Mouse (Mus musculus) stomach, embryonic 16.5 days (tissue): Measurements from ENCODE around the gene Mybpc2. TPM values are rescaled to one million over a fixed set of nuclear protein-coding genes. Genes with fewer than 3 reads are reported as not detected.

Experiments used
- ATAC-seq: fragments of 200-750 bp; cut with Nextera tagmentation; 2 replicates; pipeline ENCODE4 v1.8.0; 2017; ENCODE audit warnings: moderate number of reproducible peaks, moderate TSS enrichment; ENCODE audit not compliant: insufficient read depth, low FRiP score
- H3K27ac ChIP-seq: fragments of 300-500 bp; sonication (generic); 2 replicates; pipeline ENCODE4 v1.5.1; 2014; ENCODE audit warnings: low read length
- H3K27me3 ChIP-seq: fragments of 300-500 bp; sonication (generic); 2 replicates; pipeline ENCODE4 v1.6.1; 2014; ENCODE audit warnings: low read length, control low read depth, mixed read lengths; ENCODE audit not compliant: control insufficient read depth, insufficient read depth
- H3K36me3 ChIP-seq: fragments of 300-500 bp; sonication (generic); 2 replicates; pipeline ENCODE4 v1.6.1; 2014; ENCODE audit warnings: low read length; ENCODE audit not compliant: control insufficient read depth, insufficient read depth
- H3K4me1 ChIP-seq: fragments of 300-500 bp; sonication (generic); 2 replicates; pipeline ENCODE4 v1.6.1; 2014; ENCODE audit warnings: low read length, control low read depth, mixed read lengths; ENCODE audit not compliant: control insufficient read depth, insufficient read depth
- H3K4me2 ChIP-seq: fragments of 300-500 bp; sonication (generic); 2 replicates; pipeline ENCODE4 v1.6.1; 2014; ENCODE audit warnings: low read depth, low read length, mixed read lengths
- H3K4me3 ChIP-seq: fragments of 300-500 bp; sonication (generic); replicated peaks from 2 replicates; pipeline ENCODE4 v1.5.1; 2014; ENCODE audit warnings: mild to moderate bottlenecking, low read length
- H3K9ac ChIP-seq: fragments of 300-500 bp; sonication (generic); 2 replicates; pipeline ENCODE4 v1.6.1; 2014; ENCODE audit warnings: low read length
- H3K9me3 ChIP-seq: fragments of 300-500 bp; sonication (generic); replicated peaks from 2 replicates; pipeline ENCODE4 v1.6.1; 2016; ENCODE audit warnings: low read length, control low read depth; ENCODE audit not compliant: control insufficient read depth
- WGBS: fragments of 180-500 bp; shearing (Covaris S2); extraction: QIAGEN DNeasy Blood & Tissue Kit; methylation state at CpG from one replicate; pipeline ENCODE4 v1.1.7; 2014; 5-methylcytosine and 5-hydroxymethylcytosine counted together
- polyA plus RNA-seq: library from polyadenylated mRNA; unstranded; fragments of >200 nt; fragmentation: Nextera tagmentation; extraction: Ambion mirVana; gene quantifications from 2 replicates; pipeline ENCODE4 v1.2.1, GENCODE M21; 2015

The Mybpc2 gene
- polyA plus RNA-seq, 1 experiment from 2014 or later, result 1.8 TPM

- 91% methylated on average over 13 of the region's 13 CpGs for WGBS
- Histone ChIP-seq H3K4me3 (no peak overlapping the region), H3K27me3 (no peaks in the 10 kb centered on the region), H3K4me2 (no peak overlapping the region), H3K9me3 (no peaks in the 10 kb centered on the region), H3K4me1 (no peaks in the 10 kb centered on the region), H3K9ac (no peak overlapping the region), H3K36me3 (peaks cover 39% of the 10 kb centered on the region), H3K27ac (no peak overlapping the region)
- no peak for ATAC-seq
Measured at GRCm38 (mm10) chr7:44537496-44537895, 13.0 kb upstream of the Mybpc2 start.

- H3K36me3 ChIP-seq, result peaks cover 39% of the 10 kb centered on the region
- 78% methylated on average over 7 of the region's 7 CpGs for WGBS
- H3K27me3 ChIP-seq, result no peaks in the 10 kb centered on the region
Measured at GRCm38 (mm10) chr7:44537009-44537408, 12.6 kb upstream of the Mybpc2 start.

GRCm38 (mm10) chr7:44536590-44536968 is 12.1 kb upstream of the Mybpc2 start:
- no peak overlapping the region for H3K27ac ChIP-seq
- no peaks in the 10 kb centered on the region for H3K27me3 ChIP-seq
- peaks cover 39% of the 10 kb centered on the region for H3K36me3 ChIP-seq
- H3K4me1 ChIP-seq, result no peaks in the 10 kb centered on the region
- 79% methylated on average over 6 of the region's 6 CpGs for WGBS
- no peaks in the 10 kb centered on the region for H3K9me3 ChIP-seq
- ATAC-seq, result no peak
- H3K9ac ChIP-seq, result no peak overlapping the region
- H3K4me2 ChIP-seq, result no peak overlapping the region
- no peak overlapping the region for H3K4me3 ChIP-seq

More at GRCm38 (mm10) chr7:44537009-44537408, 12.6 kb upstream of the Mybpc2 start:
- H3K4me2 ChIP-seq, result no peak overlapping the region
- no peak overlapping the region for H3K27ac ChIP-seq
- H3K4me3 ChIP-seq, result no peak overlapping the region
- no peak overlapping the region for H3K9ac ChIP-seq
- no peaks in the 10 kb centered on the region for H3K9me3 ChIP-seq
- H3K4me1 ChIP-seq, result no peaks in the 10 kb centered on the region
- no peak for ATAC-seq

- ATAC-seq, result no peak
- Histone ChIP-seq H3K4me1 (no peaks in the 10 kb centered on the region), H3K27ac (no peak overlapping the region), H3K9me3 (no peaks in the 10 kb centered on the region), H3K4me3 (no peak overlapping the region), H3K27me3 (no peaks in the 10 kb centered on the region), H3K9ac (no peak overlapping the region), H3K4me2 (no peak overlapping the region), H3K36me3 (peaks cover 32% of the 10 kb centered on the region)
- 91% methylated on average over 27 of the region's 27 CpGs for WGBS
Measured at GRCm38 (mm10) chr7:44535657-44536589, 11.5 kb upstream of the Mybpc2 start.

- peaks cover 28% of the 10 kb centered on the region for H3K36me3 ChIP-seq
Measured at GRCm38 (mm10) chr7:44534656-44535441, 10.4 kb upstream of the Mybpc2 start.

GRCm38 (mm10) chr7:44534242-44534641 is 9.8 kb upstream of the Mybpc2 start:
- ATAC-seq, result no peak
- no peaks in the 10 kb centered on the region for H3K9me3 ChIP-seq
- no peaks in the 10 kb centered on the region for H3K27me3 ChIP-seq
- no peaks in the 10 kb centered on the region for H3K4me1 ChIP-seq
- no peak overlapping the region for H3K9ac ChIP-seq
- no peak overlapping the region for H3K4me3 ChIP-seq
- WGBS, result 84% methylated on average over 13 of the region's 13 CpGs
- no peak overlapping the region for H3K27ac ChIP-seq
- H3K4me2 ChIP-seq, result no peak overlapping the region
- H3K36me3 ChIP-seq, result peaks cover 28% of the 10 kb centered on the region

More at GRCm38 (mm10) chr7:44534656-44535441, 10.4 kb upstream of the Mybpc2 start:
- Histone ChIP-seq H3K27me3 (no peaks in the 10 kb centered on the region), H3K4me2 (no peak overlapping the region), H3K4me3 (no peak overlapping the region), H3K27ac (no peak overlapping the region), H3K4me1 (no peaks in the 10 kb centered on the region), H3K9ac (no peak overlapping the region), H3K9me3 (no peaks in the 10 kb centered on the region)
- WGBS, result 85% methylated on average over 19 of the region's 19 CpGs
- no peak for ATAC-seq

GRCm38 (mm10) chr7:44533746-44534045 is 9.2 kb upstream of the Mybpc2 start:
- Histone ChIP-seq H3K4me3 (no peak overlapping the region), H3K4me1 (no peaks in the 10 kb centered on the region), H3K27ac (no peak overlapping the region), H3K36me3 (peaks cover 26% of the 10 kb centered on the region), H3K9me3 (no peaks in the 10 kb centered on the region), H3K27me3 (no peaks in the 10 kb centered on the region), H3K4me2 (no peak overlapping the region), H3K9ac (no peak overlapping the region)
- 80% methylated on average over 12 of the region's 12 CpGs for WGBS
- no peak for ATAC-seq

GRCm38 (mm10) chr7:44532918-44533745 is 8.7 kb upstream of the Mybpc2 start:
- WGBS, result 73% methylated on average over 29 of the region's 29 CpGs
- Histone ChIP-seq H3K4me3 (no peak overlapping the region), H3K36me3 (peaks cover 23% of the 10 kb centered on the region), H3K4me1 (no peaks in the 10 kb centered on the region), H3K27ac (no peak overlapping the region), H3K9ac (no peak overlapping the region; the same call in 1 of the 2 replicates), H3K9me3 (no peaks in the 10 kb centered on the region), H3K27me3 (no peaks in the 10 kb centered on the region), H3K4me2 (no peak overlapping the region)
- no peak for ATAC-seq
